Mouse (Mus musculus): ENCODE data around the gene Lhpp.

DNA sequence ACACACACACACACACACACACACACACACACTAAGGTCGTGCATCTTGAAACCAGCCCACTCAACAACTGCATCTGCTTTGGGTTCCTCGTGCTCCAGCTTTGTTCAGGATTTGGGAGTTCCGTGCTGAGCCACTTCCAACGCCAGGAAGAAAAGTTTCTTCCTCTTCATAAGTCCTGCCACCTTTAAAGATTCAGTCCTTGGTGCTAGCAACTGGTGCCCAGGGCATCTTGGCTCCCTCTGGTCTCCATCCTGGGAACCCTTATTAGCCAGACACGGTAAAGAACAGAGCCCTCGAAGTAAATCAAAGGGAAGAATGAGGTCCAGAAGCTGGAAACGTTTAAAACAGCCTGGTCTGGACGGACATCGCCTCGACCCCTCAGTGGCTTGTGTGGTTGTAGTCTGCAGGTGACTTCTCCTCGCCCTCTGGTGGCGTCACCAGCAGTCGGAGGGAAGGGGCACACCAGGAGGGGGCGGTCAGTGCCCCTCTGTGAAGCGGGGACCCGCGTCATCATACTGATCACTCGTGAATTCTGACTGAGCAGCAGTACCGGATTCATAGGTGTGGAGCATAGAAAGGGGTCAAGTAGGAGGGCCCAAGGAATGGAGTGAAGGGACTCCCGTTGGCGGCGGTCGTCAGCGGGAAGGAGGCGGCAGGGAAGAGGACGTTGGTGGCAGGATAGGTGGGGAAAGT lies 13.7 kb upstream of the Lhpp start:
- no peak for TF ChIP-seq CTCF (IDR thresholded peaks at IDR 0.05; ENCODE audit: borderline replicate concordance, insufficient read depth, low read depth, low read length)
- TF ChIP-seq POLR2A (IDR thresholded peaks at IDR 0.05; ENCODE audit: borderline replicate concordance, insufficient read depth, low read length): no peak
